16 mouse cellular contexts compared by ENCODE assay signal in genomic region chr10:95015298-95015951, GRCm38 (mm10).
DNase-seq lines count a peak whose midpoint lies in the region; ATAC-seq and TF ChIP-seq lines count a peak whose summit lies in the region.
"Had no signal": no experiment of that assay in that cellular context is flagged by ENCODE, and none has a peak within 500 bp of the region (broad histone marks: within the 10 kb centered on the region; RNA-seq: fewer than 3 reads in every experiment).

No protein-coding gene starts in this region.

- WGBS in cerebellum, adult 2 months: 27% methylated on average over 9 of the region's 9 CpGs
- WGBS in neural tube, embryonic 14.5 days: 59% methylated on average over 9 of the region's 9 CpGs

- H3K9me3 ChIP-seq in neural tube, embryonic 14.5 days (ENCODE audit: control insufficient read depth, low read length): no peaks in the 10 kb centered on the region
- H3K9me3 ChIP-seq: intestine, embryonic 15.5 days; liver, embryonic 12.5 days had no signal

- TF ChIP-seq CTCF in cerebellum, adult 2 months (IDR thresholded peaks at IDR 0.05; ENCODE audit: borderline replicate concordance, insufficient read depth, low read depth, low read length): no peak

- DNase-seq in left cerebral cortex, postnatal 4 days: peak; percentile 79
- DNase-seq in left cerebral cortex, postnatal 10 days (ENCODE audit: extremely low spot score in 1 of 2, low spot score in 2 of 2): no peak
- peak; percentile 35 to 57 for DNase-seq in cerebellum, adult 2 months
- DNase-seq in ovary, postnatal 36 days (ENCODE audit: low spot score): no peak
- DNase-seq in kidney, postnatal 25 days: no peak
- DNase-seq: adrenal gland, postnatal 25 days; gastrocnemius, postnatal 14 days; heart, postnatal 10 days; kidney, postnatal 10 days had no signal

- no peak for TF ChIP-seq POLR2A in cerebellum, adult 2 months (IDR thresholded peaks at IDR 0.05; ENCODE audit: borderline replicate concordance, insufficient read depth, low read length)

- ATAC-seq in cerebellum, adult (ENCODE audit: insufficient number of reproducible peaks, low FRiP score, low TSS enrichment): 0 out of 2 replicates have a peak, but pooled peaks have one; percentile 33
- ATAC-seq in neural tube, embryonic 14.5 days (ENCODE audit: low read depth): peak; percentile 31; the same call in 1 of the 2 replicates
- ATAC-seq: CD4-positive, CD25-positive, alpha-beta regulatory T cell, adult 4 months; intestine, embryonic 15.5 days; liver, embryonic 12.5 days; lung, postnatal 0 days had no signal

- H3K4me3 ChIP-seq in cerebellum, adult 2 months (replicated peaks; ENCODE audit: insufficient read depth, low read depth, low read length): no peak overlapping the region
- no peak overlapping the region for H3K4me3 ChIP-seq in neural tube, embryonic 14.5 days (ENCODE audit: low read depth, low read length)
- H3K4me3 ChIP-seq: intestine, embryonic 15.5 days; liver, embryonic 12.5 days; megakaryocyte, embryonic 14.5 days had no signal

- no peak overlapping the region for H3K4me2 ChIP-seq in neural tube, embryonic 14.5 days (ENCODE audit: low read depth, low read length)
- H3K4me2 ChIP-seq: intestine, embryonic 15.5 days; liver, embryonic 12.5 days had no signal

- intact Hi-C loops in left cerebral cortex, postnatal 4 days (cut with DNase I): no loop called here
- intact Hi-C loops in left cerebral cortex, postnatal 10 days (cut with DNase I): no loop called here

- H3K9ac ChIP-seq in neural tube, embryonic 14.5 days (replicated peaks; ENCODE audit: low read depth, low read length): no peak overlapping the region
- H3K9ac ChIP-seq: intestine, embryonic 15.5 days; liver, embryonic 12.5 days had no signal

- no peaks in the 10 kb centered on the region for H3K36me3 ChIP-seq in neural tube, embryonic 14.5 days (ENCODE audit: control insufficient read depth, insufficient read depth, low read length)
- H3K36me3 ChIP-seq: intestine, embryonic 15.5 days; liver, embryonic 12.5 days had no signal

- H3K27me3 ChIP-seq in cerebellum, adult 2 months (ENCODE audit: control insufficient read depth, insufficient read depth, low read length): no peaks in the 10 kb centered on the region
- H3K27me3 ChIP-seq in neural tube, embryonic 14.5 days (ENCODE audit: control insufficient read depth, insufficient read depth, low read length): no peaks in the 10 kb centered on the region
- H3K27me3 ChIP-seq: intestine, embryonic 15.5 days; liver, embryonic 12.5 days had no signal

- H3K4me1 ChIP-seq in cerebellum, adult 2 months (ENCODE audit: control insufficient read depth, insufficient read depth, low read length): peaks cover 8% of the 10 kb centered on the region; the same call in 1 of the 2 replicates
- no peaks in the 10 kb centered on the region for H3K4me1 ChIP-seq in neural tube, embryonic 14.5 days (ENCODE audit: control insufficient read depth, insufficient read depth, low read length)
- H3K4me1 ChIP-seq: intestine, embryonic 15.5 days; liver, embryonic 12.5 days; megakaryocyte, embryonic 14.5 days had no signal

- no peak overlapping the region for H3K27ac ChIP-seq in cerebellum, adult 2 months (ENCODE audit: insufficient read depth, low read length)
- H3K27ac ChIP-seq in neural tube, embryonic 14.5 days (ENCODE audit: low read depth, low read length): no peak overlapping the region
- H3K27ac ChIP-seq: intestine, embryonic 15.5 days; liver, embryonic 12.5 days had no signal

Comparison
In these comparisons a context has a peak if more than half of its experiments do, and no peak if none do; other contexts are left out.
1. DNase-seq: peak in left cerebral cortex, postnatal 4 days (single experiment) and cerebellum, adult 2 months (2 of 2); none in left cerebral cortex, postnatal 10 days (0 of 2), ovary, postnatal 36 days (single experiment) and kidney, postnatal 25 days (0 of 2).